ENCODE assay signal across 7 mouse cellular contexts in genomic region chr13:48545476-48546281, GRCm38 (mm10). TPM values are rescaled to one million over a fixed set of nuclear protein-coding genes. Genes with fewer than 3 reads are reported as not detected.
DNase-seq lines count a peak whose midpoint lies in the region; ATAC-seq lines count a peak whose summit lies in the region.

No protein-coding gene starts in this region.

- H3K27me3 ChIP-seq in embryonic facial prominence, embryonic 11.5 days (ENCODE audit: control insufficient read depth, insufficient read depth, low read length): no peaks in the 10 kb centered on the region
- H3K27me3 ChIP-seq in limb, embryonic 10.5 days (ENCODE audit: low read depth, poor library complexity, severe bottlenecking): no peaks in the 10 kb centered on the region
- no peaks in the 10 kb centered on the region for H3K27me3 ChIP-seq in midbrain, embryonic 13.5 days

- peak; percentile 87 for ATAC-seq in embryonic facial prominence, embryonic 11.5 days (replicated peaks; ENCODE audit: insufficient number of reproducible peaks, low FRiP score, low TSS enrichment, low read depth)
- peak; percentile 77 for ATAC-seq in granulocyte monocyte progenitor cell, adult 5-6 weeks (replicated peaks; ENCODE audit: poor library complexity, severe bottlenecking)
- ATAC-seq in midbrain, embryonic 13.5 days: peak; percentile 82

- peak overlapping the region; percentile 94 for H3K4me3 ChIP-seq in embryonic facial prominence, embryonic 11.5 days (ENCODE audit: low read depth, low read length)
- H3K4me3 ChIP-seq in limb, embryonic 10.5 days: peak overlapping the region; percentile 81
- H3K4me3 ChIP-seq in midbrain, embryonic 13.5 days (replicated peaks): peak overlapping the region; percentile 79

- H3K27ac ChIP-seq in embryonic facial prominence, embryonic 11.5 days (replicated peaks; ENCODE audit: low read depth, low read length): peak overlapping the region; percentile 98
- peak overlapping the region; percentile 100 for H3K27ac ChIP-seq in limb, embryonic 10.5 days
- peak overlapping the region; percentile 100 for H3K27ac ChIP-seq in midbrain, embryonic 13.5 days

- peak; percentile 99 for DNase-seq in adrenal gland, postnatal 14 days
- peak; percentile 100 for DNase-seq in embryonic facial prominence, embryonic 11.5 days (ENCODE audit: low spot score)
- peak; percentile 97 for DNase-seq in kidney, adult 11 months
- peak; percentile 99 for DNase-seq in limb, embryonic 10.5 days (ENCODE audit: low spot score)
- DNase-seq in spleen, adult 12 weeks (ENCODE audit: low spot score): peak; percentile 88

- no peaks in the 10 kb centered on the region for H3K4me1 ChIP-seq in embryonic facial prominence, embryonic 11.5 days (ENCODE audit: control insufficient read depth, insufficient read depth, low read length)
- peaks cover 18% of the 10 kb centered on the region for H3K4me1 ChIP-seq in limb, embryonic 10.5 days
- peaks cover 30% of the 10 kb centered on the region for H3K4me1 ChIP-seq in midbrain, embryonic 13.5 days (replicated peaks)

- no peaks in the 10 kb centered on the region for H3K9me3 ChIP-seq in embryonic facial prominence, embryonic 11.5 days (replicated peaks; ENCODE audit: control insufficient read depth, low read length)
- H3K9me3 ChIP-seq in limb, embryonic 10.5 days (replicated peaks): no peaks in the 10 kb centered on the region
- no peaks in the 10 kb centered on the region for H3K9me3 ChIP-seq in midbrain, embryonic 13.5 days

- peak overlapping the region; percentile 42 for H3K4me2 ChIP-seq in embryonic facial prominence, embryonic 11.5 days (ENCODE audit: low read depth, low read length)
- peak overlapping the region; percentile 79 for H3K4me2 ChIP-seq in midbrain, embryonic 13.5 days (replicated peaks)

- H3K36me3 ChIP-seq in embryonic facial prominence, embryonic 11.5 days (replicated peaks; ENCODE audit: control insufficient read depth, insufficient read depth, low read depth, low read length): no peaks in the 10 kb centered on the region
- H3K36me3 ChIP-seq in limb, embryonic 10.5 days: no peaks in the 10 kb centered on the region
- H3K36me3 ChIP-seq in midbrain, embryonic 13.5 days: no peaks in the 10 kb centered on the region

- peak overlapping the region; percentile 98 for H3K9ac ChIP-seq in embryonic facial prominence, embryonic 11.5 days (replicated peaks; ENCODE audit: low read length)
- peak overlapping the region; percentile 95 for H3K9ac ChIP-seq in midbrain, embryonic 13.5 days (replicated peaks)

- 1% methylated on average over 40 of the region's 72 CpGs for WGBS in embryonic facial prominence, embryonic 11.5 days
- WGBS in limb, embryonic 10.5 days: 1% methylated on average over 60 of the region's 72 CpGs
- WGBS in midbrain, embryonic 13.5 days: under 1% methylated on average over 64 of the region's 72 CpGs

RNA-seq across cellular contexts. Expression of gene A830005F24Rik, which starts 32.3 kb away (rescaled TPM):
- total RNA-seq in adrenal gland, postnatal 14 days (2021): not detected in 2 replicates
- 2.2 and 2.9 TPM in 2 replicates for polyA plus RNA-seq in embryonic facial prominence, embryonic 11.5 days (2014; fragmentation: Nextera tagmentation; extraction: Ambion mirVana)
- total RNA-seq in granulocyte monocyte progenitor cell, adult 5-6 weeks (2014; fragmentation: Nextera tagmentation): 1.6 and 3.5 TPM in 2 replicates
- total RNA-seq in granulocyte monocyte progenitor cell, adult 5-6 weeks (2017): 1.1 TPM in 1 of 2 replicates, not detected in the other
- polyA plus RNA-seq in limb, embryonic 10.5 days (2016; fragmentation: Nextera tagmentation; extraction: Ambion mirVana): 2.4 TPM in 2 replicates
- 2.8 and 4.1 TPM in 2 replicates for polyA plus RNA-seq in midbrain, embryonic 13.5 days (2015; fragmentation: Nextera tagmentation; extraction: Ambion mirVana)

RNA-seq across cellular contexts. Expression of gene Zfp169, which starts 32.4 kb away (rescaled TPM):
- total RNA-seq in adrenal gland, postnatal 14 days (2021): 6.7 and 9.1 TPM in 2 replicates
- 7.3 and 8.4 TPM in 2 replicates for polyA plus RNA-seq in embryonic facial prominence, embryonic 11.5 days (2014; fragmentation: Nextera tagmentation; extraction: Ambion mirVana)
- 16.2 and 18.7 TPM in 2 replicates for total RNA-seq in granulocyte monocyte progenitor cell, adult 5-6 weeks (2014; fragmentation: Nextera tagmentation)
- total RNA-seq in granulocyte monocyte progenitor cell, adult 5-6 weeks (2017): 8.4 and 11.0 TPM in 2 replicates
- 3.3 and 5.1 TPM in 2 replicates for polyA plus RNA-seq in limb, embryonic 10.5 days (2016; fragmentation: Nextera tagmentation; extraction: Ambion mirVana)
- polyA plus RNA-seq in midbrain, embryonic 13.5 days (2015; fragmentation: Nextera tagmentation; extraction: Ambion mirVana): 4.9 and 5.2 TPM in 2 replicates

Comparison
In these comparisons a context has a peak if more than half of its experiments do, and no peak if none do; other contexts are left out.
1. Peak in every context shown above with its lines: DNase-seq, ATAC-seq, H3K4me3 ChIP-seq and H3K27ac ChIP-seq.